Mouse (Mus musculus): ENCODE results near the gene Gm37240.
A peak's percentile ranks its signal among the peaks of the same experiment; 100 is the strongest.
"Not testable (repeated sequence)": the region's sequence is repeated elsewhere in the genome, so short reads cannot be mapped to it uniquely, and the experiment has no call there.

Gm37240 gene

DNA sequence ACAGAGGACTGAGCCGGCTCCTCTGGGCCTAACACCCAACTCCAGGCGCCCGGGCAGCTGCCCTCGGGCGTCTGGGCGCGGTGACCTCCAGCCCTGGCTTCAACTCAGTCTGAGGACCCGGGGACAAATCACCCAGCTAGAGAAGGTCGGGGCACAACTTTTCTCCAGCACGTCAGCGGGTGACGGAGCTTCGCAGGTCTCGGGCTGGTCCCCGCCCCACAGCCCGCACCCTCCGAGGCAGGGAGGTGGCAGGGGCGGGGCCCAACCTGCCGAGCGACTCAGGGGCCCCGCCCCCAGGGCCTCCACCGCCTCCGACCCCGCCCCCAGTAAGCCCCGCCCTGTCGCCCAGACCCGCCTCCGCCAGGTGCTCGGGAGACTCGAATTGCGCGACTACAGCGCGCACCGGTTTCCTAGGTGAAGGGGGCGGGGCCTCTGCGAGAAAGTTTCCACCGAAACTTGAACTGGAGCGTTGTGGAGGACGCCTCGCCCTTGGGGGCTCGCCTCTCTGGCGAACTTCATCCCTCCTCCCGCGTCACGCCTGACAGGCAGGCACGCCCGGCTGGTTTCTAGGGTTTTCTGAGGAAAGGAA is at the start of gene Gm37240, which contains the start of gene Glt28d2:
Gm37240 (minus strand) TSS at position 280 of the 589 bp plus-strand sequence.
Glt28d2 (minus strand) TSS at position 278 of the 589 bp plus-strand sequence.
- peak; percentile 48 to 50 for DNase-seq (ENCODE audit: low spot score in 2 of 2)

DNA sequence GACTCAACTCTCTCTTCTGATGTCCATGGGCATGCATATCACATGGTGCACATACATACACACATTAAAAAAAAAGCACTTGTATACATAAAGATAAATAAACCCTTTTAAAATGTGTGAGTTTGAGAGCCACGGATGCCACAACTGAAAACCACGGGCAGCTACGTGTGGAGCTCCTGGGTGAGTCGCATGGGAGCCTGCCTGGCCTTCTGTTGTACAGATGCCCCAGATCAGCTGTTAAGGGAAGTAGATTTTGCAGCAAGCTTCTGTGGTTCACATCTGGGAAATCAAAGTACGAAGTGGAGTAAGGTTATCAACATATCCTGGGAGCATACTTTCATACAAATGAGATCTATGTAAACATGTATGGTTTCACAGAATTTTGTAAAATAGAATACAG is 46.3 kb upstream of the Gm37240 start:
- no peak for DNase-seq (ENCODE audit: low spot score in 2 of 2)

DNA sequence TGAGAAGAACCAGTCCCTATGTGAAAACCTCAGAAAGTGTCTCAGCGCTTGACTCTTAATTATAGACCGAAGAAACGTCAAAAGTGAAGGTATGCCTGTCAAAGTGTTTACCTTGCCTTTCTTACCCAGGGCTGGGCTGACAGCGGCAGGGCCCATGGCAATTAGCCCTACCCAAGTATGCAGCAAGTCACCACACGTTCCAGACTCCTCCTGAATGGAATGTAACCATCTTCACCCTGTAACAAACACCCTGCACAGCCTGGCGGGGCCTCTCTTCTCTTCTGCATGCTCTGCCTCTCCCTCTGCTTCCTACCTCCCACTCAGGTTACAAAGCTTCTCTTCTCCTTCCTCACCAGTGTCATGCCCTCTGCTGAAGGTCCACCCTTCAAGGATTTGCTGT is 44.5 kb upstream of the Gm37240 start:
- no peak for DNase-seq (ENCODE audit: low spot score in 2 of 2)

DNA sequence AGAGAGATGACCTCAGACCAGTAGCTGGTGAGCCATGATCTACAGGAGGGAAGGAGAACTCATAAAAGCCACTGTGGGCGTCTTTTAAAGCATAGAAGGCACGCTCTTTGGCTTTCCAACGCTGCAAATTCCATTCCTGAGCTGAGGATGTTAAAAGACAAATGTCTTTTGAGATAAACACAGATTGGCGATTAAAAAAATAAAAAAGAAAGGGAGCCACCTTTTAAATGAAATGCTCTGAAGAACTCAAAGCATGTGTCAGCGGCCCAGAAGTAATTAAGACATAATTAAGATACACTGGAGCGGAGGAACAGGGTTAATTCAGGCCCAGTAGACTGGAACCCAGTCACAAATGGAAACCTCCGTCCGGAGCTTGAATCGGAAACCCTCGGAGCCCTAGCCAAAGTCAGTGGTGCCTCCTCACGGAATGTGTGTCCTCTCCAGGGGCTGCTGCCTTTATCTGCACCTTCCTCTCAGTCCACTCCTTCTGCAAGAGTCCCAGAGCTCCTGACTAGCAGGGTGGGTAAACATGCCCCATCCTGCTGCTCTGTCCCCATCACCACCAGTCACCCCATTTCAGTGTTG is 43.4 kb upstream of the Gm37240 start:
- no peak for DNase-seq (ENCODE audit: low spot score in 2 of 2)

DNA sequence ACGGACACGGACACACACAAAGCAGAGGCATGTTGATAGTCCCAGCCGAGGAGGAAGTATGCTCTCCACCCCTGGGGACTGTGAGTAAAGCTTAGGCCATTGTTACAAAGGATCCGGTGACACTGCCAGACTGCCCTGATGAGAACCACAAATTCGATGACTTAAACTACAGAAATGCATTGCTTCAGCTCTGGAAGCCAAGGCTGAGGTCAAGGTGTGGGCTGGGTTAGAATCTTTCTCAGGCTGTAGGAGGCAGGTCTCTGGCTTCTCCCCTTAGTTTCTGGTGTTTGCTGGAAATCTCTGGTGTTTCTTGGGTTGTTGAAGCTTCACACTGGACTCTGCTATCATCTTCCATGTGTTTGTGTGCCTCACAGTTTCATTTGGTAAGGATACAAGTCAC is 42.4 kb upstream of the Gm37240 start:
- DNase-seq (ENCODE audit: low spot score in 2 of 2), result no peak

DNA sequence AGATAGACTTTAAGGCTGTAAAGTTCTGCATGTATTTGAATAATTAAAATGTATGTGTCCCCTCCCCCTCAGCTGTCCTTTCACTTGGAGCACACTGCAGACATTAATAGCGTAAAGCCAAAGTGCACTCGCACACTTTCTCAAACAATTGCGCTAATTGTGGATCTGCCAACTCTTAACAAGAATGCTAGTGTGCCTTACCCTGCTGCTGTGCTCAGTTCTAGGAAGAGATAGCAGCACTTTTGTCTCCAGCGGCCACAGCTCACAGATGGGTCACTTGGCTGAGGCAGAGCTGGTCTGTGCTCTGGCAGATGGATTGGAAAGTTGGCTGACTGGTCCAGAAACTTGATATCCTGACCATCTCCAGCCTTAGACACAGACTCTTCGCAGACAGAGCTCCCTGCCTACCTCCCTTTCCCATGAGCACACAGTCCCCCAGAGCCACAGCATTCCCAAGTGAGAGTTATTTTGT is 40.9 kb upstream of the Gm37240 start:
- DNase-seq (ENCODE audit: low spot score in 2 of 2), result peak in 1 of 2 experiments; percentile 35

DNA sequence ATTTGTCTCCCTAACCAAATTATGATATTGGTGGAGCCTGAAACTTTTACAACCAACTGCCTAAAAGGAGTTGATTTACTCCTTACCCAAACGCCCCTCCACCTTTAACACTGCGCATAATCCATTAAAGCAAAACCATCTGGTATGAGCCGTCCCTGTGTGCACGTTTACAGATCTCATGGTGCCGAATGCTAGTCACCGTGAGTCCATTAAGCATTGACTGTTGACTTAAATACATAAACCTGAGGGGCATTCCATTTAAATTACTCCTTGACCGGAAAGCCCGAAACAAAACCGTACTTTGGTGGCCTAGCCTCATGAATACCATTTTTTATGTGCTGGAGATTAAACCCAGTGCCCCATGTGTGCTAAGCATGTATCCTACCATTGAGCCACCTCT is 40.0 kb upstream of the Gm37240 start:
- no peak for DNase-seq (ENCODE audit: low spot score in 2 of 2)

DNA sequence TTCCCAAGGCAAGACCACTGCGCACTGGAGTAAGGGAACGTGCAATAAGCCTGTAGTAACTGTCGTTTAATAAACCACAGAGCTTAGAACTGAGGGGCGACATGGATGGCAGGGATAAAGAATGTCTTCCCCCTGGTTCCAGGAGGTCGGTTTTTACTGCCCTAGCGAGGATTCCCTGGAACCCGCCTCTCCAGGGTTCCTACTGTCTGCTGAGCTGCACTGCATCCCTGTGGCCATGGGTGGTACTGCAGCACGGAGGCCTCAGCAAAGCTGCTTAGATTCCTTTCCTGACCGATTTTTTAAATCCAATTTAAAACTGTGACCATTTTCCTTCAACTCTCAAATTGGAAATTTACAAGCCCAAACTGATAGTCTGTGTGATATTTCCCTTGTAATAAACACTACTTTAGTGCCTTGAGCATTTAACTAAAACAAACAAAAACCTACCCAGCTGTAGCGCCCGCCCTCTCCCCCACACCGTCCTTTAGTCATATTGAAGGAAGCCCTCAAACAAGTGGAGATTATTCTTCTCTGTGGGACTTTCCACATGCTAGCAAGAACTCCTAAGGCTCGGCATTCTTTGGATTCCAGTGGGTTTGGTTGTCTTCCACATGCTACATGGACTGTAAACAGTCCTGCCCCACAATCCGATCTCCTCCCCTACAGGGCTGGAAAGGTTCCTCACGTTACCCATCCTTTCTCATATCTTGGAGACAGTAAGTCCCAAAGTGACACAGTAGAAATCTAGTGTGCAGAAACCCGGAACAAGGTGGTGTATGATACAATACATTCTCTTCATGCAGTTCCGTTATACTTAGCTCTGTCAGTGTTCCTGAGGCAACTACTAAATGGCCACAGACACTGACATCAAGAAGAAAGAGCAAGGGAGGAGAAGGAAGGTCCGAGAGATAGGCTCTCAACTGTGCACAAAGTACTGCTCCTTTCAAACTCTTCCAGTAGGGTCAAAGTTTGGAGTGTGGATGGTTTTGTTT is 36.9 kb upstream of the Gm37240 start:
- peak; percentile 65 to 87 for DNase-seq (ENCODE audit: low spot score in 2 of 2)

DNA sequence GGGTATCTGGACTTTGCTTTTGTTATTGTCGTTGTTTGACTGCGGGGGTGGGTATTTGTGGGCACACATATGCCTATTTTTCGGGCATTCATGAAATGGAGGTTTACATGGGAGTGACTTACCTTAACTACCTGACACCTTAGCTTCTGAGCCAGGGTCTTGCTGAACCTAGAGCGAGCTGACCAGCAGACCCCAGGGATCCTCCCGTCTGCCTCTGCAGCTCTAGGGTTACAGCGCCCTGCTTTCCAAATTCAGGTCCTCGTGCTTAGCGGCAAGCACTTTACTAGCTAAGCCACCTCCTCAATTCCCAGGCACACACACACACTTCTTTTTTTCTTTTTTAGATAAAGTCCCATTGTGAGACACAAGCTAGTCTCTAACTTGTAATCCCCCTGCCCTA is 36.0 kb upstream of the Gm37240 start:
- DNase-seq (ENCODE audit: low spot score in 2 of 2), result no peak

DNA sequence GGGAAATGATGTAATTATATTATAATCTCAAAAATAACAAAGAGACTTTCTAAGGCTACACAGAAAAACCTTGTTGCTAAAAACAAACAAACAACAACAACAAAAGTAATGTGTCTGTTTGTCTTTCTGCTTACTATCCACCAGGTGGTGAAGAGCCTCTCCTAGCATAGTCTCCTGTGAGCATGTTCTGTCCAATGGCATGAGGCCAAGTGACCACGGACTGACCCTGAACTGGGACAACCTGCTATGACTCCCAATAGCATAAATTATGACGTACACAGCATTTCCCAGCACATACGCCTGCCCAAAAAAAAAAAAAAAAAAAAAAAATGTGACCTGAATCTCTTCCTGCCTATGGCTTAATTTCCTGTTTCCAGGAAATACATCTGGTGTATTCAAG is 35.0 kb upstream of the Gm37240 start:
- no peak for DNase-seq (ENCODE audit: low spot score in 2 of 2)

DNA sequence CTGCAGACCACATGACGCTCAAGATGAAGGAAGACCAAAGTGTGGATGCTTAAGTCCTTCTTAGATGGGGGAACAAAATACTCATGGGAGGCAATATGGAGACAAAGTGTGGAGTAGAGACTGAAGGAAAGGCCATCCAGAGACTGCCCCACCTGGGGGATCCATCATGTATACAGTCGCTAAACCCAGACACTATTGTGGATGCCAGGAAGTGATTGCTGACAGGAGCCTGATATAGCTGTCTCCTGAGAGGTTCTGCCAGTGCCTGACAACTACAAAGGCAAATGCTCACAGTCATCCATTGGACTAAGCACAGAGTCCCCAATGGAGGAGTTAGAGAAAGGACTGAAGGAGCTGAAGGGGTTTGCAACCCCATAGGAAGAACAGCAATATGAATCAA is 33.4 kb upstream of the Gm37240 start:
- DNase-seq (ENCODE audit: low spot score in 2 of 2), result not testable (repeated sequence)

DNA sequence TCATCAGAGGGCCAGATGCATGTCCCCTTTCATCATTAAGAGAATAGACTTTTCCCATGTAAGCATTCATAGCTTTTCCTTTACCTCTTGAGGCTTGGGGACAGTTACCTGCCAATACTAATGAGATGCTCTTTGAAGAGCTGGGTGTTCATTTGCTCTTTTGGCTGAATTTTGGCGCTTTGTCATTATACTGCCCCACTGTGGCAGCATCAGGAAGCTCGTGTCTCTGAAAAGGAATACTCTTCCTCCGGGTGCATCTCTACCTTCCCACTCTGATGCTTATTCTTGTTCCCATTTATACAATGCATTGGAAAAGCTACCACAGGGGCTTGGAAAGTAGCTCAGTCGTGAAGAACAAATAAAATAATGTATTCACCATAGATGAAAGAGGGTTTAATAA is 30.3 kb upstream of the Gm37240 start:
- peak; percentile 11 to 30 for DNase-seq (ENCODE audit: low spot score in 2 of 2)

DNA sequence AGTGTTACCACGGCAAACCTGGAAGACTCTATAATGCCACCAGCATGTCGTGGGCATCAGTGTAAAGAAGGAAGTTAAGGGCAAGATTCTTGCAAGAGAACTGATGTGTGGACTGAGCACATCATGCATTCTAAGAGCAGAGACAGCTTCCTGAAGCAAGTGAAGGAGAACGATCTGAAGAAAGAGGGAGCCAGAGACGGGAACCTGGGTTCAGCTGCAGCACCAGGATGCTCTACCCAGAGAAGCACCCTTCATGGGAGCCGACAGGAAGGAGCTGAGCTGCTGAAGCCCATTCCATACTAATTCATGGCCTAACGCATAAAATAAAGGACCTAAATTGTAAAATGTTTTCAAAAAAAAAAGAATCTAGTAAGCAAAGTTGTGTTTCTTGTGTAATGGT is 27.5 kb upstream of the Gm37240 start:
- no peak for DNase-seq (ENCODE audit: low spot score in 2 of 2)

DNA sequence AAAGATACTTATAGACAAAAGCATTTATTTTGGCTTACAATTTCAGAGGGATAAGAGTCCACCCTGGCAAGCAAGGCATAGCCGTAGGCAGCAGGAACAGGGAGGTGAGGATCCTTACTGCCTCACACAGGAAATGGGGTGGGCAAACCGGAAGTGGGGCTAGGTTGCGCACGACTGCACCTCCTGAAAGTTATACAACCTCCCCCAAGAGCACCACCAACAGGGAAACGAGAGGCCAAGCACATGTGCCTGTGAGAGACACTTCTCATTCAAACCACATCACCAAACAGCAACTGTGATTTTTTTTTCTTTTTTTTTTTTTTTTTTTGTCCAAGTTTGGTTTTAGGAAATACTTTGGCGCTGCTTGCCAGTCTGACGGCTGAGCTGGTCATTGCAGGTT is 19.8 kb upstream of the Gm37240 start:
- DNase-seq (ENCODE audit: low spot score in 2 of 2), result no peak

DNA sequence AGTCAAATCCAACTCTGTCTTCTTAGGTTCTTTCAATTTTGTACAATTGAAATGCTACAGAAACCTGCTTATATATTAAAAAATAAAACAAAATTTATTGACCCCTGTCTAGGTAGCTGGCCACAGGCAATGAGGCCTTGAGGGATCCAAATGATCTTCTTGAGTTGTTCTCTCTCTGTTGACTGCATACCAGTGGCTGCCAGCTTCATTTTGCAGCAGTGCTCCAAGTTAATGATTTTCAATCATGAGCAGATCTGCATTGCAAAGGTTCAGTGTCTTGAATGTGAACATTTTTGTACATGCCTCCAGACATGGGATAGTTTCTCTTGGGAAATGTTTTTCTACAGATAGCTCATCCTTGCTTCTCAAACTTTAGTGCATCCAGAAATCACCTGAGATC is 17.1 kb upstream of the Gm37240 start:
- DNase-seq (ENCODE audit: low spot score in 2 of 2), result no peak

DNA sequence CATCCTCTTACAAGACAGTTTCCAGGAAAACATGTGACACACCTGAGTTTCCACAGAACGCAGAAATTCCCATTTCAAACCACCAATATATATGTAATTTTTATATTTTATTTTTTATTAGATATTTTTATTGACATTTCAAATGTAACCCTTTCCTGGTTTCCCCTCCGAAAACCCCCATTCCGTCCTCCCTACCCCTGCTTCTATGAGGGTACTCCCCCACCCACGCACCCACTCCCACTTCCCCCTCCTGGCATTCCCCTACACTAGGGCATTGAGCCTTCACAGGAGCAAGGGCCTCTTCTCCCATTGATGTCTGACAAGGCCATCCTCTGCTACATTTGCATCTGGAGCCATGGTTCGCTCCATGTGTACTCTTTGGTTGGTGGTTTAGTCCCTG is 7.7 kb upstream of the Gm37240 start:
- no peak for DNase-seq (ENCODE audit: low spot score in 2 of 2)

DNA sequence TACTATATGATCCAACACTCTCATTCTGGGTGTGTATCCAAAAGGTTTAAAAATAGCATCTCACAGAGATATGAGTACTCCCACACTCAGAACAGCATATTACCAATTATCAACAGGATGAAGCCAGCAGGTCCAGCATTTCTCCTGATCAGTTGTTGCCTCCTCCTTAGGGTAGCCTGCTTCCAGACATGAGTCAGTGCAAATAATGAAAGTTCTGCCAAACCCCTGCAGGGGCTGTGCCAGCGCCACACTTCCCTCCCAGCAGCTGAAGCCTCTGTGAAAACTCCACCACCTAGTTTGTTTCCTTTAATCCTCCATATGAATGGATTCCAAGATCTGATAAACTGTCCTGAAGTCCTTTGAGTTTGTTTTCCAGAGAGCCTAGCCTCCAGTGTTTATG is 4.3 kb upstream of the Gm37240 start:
- no peak for DNase-seq (ENCODE audit: low spot score in 2 of 2)

DNA sequence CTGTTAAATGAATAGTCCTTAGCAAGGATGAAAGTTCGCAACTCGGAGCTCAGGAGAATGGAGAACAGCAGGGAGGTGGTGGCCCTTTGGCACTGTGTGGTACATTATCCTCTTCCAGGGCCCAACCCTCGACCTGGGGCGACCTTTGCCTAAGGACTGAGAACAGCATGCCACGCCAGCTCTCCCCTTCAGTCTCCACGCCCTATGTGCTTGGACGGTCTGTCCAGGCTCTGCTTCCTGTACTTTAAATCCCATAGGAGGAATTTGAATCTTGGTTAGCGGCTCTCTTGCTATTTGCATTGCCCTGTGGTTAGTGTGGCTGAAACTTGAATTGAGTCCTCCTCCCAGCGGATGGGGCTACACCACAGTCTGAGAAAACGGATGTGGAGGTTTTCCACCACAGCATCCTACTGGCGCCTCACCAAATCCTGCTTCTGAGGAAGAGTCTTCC is 928 bp upstream of the Gm37240 start:
- DNase-seq (ENCODE audit: low spot score in 2 of 2), result no peak

DNA sequence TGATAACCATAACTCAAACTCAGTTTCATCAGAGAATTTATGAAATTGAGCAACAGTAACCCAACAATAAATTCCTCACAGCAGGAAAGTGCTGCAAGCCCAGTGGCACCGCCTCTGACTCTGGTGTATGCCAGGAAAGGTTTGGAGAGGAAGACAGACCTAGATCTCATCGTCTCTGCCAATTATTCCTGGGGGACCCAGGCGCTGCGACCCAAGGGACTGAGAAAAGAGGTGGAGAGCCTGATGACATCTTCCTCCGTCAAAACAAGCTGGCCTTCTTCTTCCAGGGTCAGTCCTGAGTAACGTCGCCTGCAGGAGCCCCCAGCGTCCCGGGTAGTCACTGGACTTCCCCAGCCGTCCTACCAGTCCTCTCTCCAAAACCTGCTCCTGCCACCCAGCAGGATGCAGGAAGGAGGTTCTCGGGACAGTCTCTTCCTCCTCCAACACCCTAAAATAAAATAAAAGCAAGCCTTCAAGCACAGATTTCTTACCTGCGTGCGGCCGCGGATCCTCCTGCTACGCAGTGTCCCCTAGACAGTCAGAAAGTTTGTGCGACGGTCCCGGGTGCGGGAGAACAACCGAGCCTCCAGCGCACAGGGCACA is 581 bp downstream of the Gm37240 start:
- no peak for DNase-seq (ENCODE audit: low spot score in 2 of 2)

DNA sequence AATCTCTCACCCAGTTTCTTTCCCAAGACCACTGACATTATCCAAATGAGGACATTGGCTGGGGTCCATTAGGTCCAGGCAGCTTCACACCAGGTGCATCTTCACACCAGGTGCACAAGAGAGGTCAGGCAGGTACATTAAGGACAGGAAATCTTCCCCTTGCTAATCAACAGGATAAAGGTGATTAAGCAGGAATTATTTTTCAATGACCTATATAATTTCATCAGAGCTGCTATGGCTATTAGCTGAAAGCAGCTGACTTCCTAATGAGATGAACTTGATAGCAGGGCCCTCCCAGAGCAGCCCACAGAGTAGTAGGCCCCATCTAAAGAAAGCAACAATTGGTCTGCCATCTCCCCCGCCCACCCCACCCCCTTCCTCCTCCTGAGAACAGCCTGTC is 1.4 kb downstream of the Gm37240 start:
- no peak for DNase-seq (ENCODE audit: low spot score in 2 of 2)

DNA sequence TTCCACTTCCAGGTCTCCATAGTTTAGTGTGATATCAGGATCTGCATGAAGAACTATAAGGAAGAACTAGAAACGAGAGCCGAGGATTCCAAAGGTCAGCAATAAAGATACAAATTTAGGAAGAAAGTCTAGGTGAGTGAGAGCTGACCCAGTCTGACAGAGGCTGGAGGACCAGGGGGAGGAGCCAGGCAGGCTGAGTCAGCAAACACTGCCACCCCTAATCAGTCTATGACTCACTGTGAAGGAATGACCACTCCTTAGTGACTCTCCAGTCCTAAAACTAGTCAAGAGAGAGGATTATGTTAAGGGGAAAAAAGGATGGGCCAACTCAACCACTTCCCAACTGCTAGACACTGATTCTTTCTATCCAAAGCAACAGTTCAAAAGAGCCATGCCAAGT is 6.6 kb downstream of the Gm37240 start:
- DNase-seq (ENCODE audit: low spot score in 2 of 2), result no peak

DNA sequence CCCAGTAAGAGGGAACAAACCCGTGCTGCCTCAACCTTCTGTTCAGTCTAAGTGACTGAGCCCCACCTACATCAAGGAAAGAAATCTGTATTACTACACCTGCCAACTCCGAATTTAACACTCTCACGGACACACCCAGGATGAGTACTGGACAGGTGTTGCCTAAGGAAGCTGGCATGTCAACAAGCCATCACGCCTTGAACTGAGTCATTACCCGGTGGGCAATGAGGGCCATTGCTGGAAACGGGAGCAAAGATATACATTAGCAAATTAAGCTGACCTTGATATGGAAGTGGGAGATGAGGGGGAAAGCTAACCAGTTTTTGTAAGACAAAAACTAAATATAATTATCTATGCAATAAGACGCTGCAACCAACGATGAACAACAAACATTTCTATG is 7.2 kb downstream of the Gm37240 start:
- no peak for DNase-seq (ENCODE audit: low spot score in 2 of 2)

All from frontal cortex, postnatal 14 days (tissue).